Mouse (Mus musculus) neutrophil, adult 59 days (primary cell): ENCODE data around the gene 3110082I17Rik. TPM values are rescaled to one million over a fixed set of nuclear protein-coding genes. Genes with fewer than 3 reads are reported as not detected.

Experiments used
- total RNA-seq, 2 experiments: library from RNA; stranded (reverse); gene quantifications; 1 replicate in 1 of 2; 2 replicates in 1 of 2; pipeline ENCODE4 v1.2.4; 2023

The 3110082I17Rik gene
- 10 to 100 TPM in 1 of 2 experiments, 1 to 10 TPM in 1; 9.7 to 11.1 TPM for total RNA-seq

GRCm38 (mm10) chr5:139460384-139461067, at the start of gene 3110082I17Rik:
Gene 3110082I17Rik, minus strand, starts transcription at chr5:139460527.

DNA sequence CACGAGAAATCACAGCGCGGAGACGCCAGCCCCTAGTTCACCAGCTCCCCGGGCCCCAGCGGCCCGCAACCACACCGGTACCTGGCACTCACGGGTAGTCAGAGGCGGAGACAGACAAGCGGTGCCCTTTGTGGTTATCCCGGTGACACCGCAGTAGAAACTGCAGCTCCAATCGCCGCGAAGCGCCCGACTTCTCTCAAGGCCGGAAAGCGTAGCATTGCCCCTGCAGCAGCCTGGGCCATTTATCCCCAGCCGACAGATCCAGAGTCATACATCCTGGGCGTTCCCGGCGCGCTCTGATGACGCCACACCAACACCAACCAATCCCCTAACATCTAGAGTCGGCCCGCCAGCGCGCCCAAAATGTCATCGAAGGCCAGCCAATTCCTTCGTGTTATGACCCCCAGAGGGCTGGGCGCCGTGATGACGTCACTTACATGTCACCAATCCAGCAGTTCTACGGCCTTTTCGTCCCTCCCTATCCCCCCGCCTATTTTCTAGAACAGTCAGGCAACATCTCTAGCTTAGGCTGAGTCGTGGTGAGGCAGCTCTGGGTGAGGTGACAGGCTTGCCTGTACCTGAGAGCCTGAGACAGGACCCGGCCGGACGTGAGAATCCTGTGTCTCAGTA, 24.0 kb upstream of the 3110082I17Rik start, which contains the start of gene Zfand2a:
Gene Zfand2a (minus strand): TSS at position 365 of the 630 bp plus-strand sequence.

DNA sequence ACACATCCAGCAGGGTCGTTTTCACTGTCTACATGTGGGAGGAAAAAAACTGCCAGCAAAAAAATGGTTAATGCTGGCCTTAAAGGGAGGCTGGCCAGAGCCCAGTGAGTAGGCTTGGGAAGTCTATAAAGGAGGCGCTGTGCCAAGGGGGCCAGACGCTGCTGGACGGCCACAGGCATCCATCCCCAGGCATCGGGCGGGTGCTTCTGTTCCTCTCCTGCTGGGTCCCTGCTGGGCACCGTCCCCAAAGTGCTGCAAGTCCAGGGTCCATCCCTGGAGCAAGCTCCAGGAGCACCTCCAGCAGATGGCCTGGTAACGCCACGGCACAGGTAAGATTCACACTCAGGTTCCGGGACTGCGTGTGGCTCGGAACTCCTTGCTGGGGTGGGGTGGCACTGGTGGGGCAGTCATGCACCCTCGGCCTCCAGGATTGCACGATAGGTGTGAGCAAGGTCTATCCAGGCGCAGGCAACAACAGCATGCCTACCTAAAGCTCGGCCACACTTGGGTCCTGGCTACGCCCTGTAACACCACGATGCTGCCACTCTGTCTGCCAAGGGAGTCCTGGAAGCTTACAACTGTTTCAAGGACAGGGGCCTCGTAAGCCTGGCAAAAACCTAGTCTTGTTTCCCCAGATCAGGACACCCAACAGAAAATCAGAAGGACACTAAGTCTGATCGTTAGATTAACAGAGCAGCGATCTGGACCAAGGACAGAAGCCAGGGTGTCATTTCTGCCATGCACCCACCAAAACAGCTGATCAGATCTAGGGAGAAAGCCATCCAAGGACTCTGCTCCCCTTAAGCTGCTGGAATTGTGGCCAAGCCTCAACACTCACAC, 37.1 kb downstream of the 3110082I17Rik start, which contains the start of gene Gper1:
Gene Gper1 (plus strand): TSS at position 126 of the 840 bp plus-strand sequence.

DNA sequence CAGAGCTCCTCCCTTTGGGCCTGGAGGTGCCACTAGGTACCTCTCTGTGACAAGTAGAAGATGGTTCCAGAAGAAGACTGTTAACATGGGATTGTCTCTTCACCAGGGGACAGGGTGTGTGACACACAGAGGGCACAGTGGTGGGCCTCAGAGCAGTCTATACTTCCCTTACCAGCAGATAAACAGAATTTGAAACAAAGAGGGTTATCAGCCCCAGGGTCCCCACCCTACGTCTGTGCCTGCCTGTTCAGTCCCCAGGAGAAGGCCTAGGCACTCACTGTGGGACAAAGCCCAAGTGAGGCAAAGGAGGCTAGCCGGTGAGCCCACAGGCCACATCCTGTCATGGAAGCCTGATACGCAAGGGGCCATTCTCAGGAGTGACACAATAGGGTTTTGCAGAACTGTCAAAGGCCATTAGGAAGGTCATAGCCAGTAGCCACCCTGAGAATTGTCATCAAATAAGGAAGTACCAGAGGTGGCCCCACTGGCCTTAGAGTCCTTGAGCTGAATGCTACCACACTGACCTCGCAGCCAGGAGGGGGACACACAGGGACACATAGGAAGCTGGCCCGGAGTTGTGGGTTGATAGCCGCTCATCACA, 55.4 kb downstream of the 3110082I17Rik start, which contains the start of gene C130050O18Rik:
Gene C130050O18Rik (plus strand): TSS at position 480 of the 601 bp plus-strand sequence.

DNA sequence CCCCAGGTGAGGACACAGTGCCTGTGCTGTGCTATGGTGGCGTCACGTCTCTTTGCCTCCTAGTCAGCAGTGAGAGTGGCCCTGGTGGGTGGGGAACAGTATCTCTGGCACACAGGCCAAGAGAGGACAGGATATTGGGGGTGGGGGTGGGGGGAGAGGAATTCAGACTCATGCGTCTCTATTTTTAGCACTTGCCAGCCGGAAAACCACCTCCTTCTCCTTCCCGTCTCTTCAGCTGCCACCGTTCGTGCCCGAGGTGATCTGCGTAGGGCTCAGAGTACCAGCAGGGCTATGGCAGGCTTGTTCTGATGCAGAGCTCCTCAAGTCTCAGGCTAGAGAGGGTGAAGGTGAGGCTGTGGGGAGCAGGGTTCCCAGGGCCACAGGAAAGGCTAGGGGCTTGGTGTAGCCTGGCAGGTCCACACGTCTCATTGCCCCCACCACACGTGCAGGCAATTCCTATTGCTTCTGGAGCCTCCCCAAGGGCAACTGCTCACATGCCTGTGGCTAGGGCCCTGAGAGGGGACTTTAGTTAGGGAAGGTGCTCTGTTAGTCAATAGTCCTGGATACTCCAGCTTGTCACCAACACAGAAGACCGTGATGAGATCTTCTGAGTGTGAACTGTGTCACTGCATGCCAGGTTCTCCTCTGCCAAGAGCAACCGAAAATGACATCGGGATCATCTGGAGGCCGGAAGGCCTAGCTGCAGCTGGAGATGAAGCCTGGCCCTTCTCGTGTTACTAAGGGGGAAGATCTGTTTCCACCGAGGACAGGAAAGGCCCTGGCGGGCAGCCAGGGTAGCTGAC, 82.7 kb downstream of the 3110082I17Rik start, which contains the start of gene Gpr146:
Gene Gpr146 (plus strand): TSS at position 230 of the 803 bp plus-strand sequence.

DNA sequence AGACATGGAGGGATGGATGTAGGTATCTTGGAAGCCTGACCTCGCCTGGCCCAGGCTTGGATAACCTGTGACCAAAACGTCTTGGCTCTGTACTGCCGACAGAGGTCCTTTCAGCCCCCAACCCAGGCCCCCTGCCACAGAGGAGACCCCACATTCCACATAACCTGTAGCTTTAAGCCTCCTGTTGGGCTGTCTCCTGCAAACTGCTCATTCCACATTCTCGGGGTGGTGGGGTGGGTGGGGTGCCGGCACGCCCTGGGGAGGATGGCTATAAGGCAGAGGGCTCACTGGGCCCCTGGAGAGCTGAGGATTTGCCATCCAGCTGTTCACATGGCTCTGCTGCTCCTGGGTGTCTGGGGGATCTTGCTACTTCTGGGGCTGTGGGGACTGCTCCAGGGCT, 108.0 kb downstream of the 3110082I17Rik start, which contains the start of gene Cyp2w1:
Gene Cyp2w1 (plus strand): TSS at position 301 of the 400 bp plus-strand sequence.

GRCm38 (mm10) chr5:139351134-139351533, 109.2 kb downstream of the 3110082I17Rik start, which contains the start of gene Cox19:
Gene Cox19, minus strand, starts transcription at chr5:139351418.

GRCm38 (mm10) chr5:139325395-139325966, 134.8 kb downstream of the 3110082I17Rik start, which contains the start of gene Adap1:
Gene Adap1, minus strand, starts transcription at chr5:139325622.

Other genes with a start within 250 kb of the 3110082I17Rik start
- 10 to 100 TPM; 31.9 to 34.4 TPM for gene Get4, start 208.2 kb downstream of the 3110082I17Rik start, total RNA-seq
- gene Adap1, start 134.9 kb downstream of the 3110082I17Rik start, total RNA-seq, result 10 to 100 TPM; 77.5 to 95.1 TPM
- gene Cox19, start 109.1 kb downstream of the 3110082I17Rik start, total RNA-seq, result 10 to 100 TPM; 25.7 to 26.6 TPM
- gene Cyp2w1, start 107.9 kb downstream of the 3110082I17Rik start, total RNA-seq, result not detected
- 10 to 100 TPM in 1 of 2 experiments, 1 to 10 TPM in 1; 9.1 to 10.2 TPM for gene Gpr146, start 82.8 kb downstream of the 3110082I17Rik start, total RNA-seq
- gene C130050O18Rik, start 55.2 kb downstream of the 3110082I17Rik start, total RNA-seq, result 10 to 100 TPM; 29.8 to 32.2 TPM
- gene Gper1, start 37.4 kb downstream of the 3110082I17Rik start, total RNA-seq, result under 1 TPM; 0.24 to 0.29 TPM
- gene Zfand2a, start 24.0 kb upstream of the 3110082I17Rik start, total RNA-seq, result 100 to 1,000 TPM; 134 to 142 TPM
- not detected for gene Uncx, start 83.0 kb upstream of the 3110082I17Rik start, total RNA-seq